Mouse (Mus musculus): ENCODE results near the gene Pappa. TPM values are rescaled to one million over a fixed set of nuclear protein-coding genes. Genes with fewer than 3 reads are reported as not detected.

Gene Pappa
- under 1 TPM in 1 of 2 experiments, not detected in 1; 0.07 TPM for polyA plus RNA-seq (2012; fragmentation: generic; extraction: Trizol)

DNA sequence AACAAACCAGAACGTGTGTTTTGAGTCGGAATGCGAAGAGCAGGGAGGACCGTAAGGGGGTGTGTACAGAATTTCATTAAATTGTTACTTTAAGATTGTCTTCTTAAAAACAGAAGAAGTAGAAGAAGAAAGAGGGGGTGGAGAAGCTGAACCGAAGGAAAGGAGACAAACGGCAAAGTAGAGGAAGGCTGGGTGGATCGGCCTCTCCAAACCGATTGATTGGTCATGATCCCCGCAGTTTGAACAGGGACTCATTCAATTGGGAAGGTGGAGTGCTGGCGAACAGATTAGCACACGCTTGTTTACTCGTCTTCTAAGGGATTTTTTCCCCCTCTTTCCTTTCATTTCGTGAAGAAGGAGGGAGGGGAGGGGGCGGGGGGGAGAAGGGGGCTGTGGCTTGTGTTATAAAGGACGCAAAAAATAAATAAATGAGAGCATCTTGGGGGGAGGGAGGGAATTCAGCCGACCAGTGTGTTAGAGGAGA lies at the start of gene Pappa:
Gene Pappa, plus strand, starts transcription at position 434 of the 484 bp plus-strand sequence.

Measured in C3H10T1/2 (cell line).